In the genomic region with DNA sequence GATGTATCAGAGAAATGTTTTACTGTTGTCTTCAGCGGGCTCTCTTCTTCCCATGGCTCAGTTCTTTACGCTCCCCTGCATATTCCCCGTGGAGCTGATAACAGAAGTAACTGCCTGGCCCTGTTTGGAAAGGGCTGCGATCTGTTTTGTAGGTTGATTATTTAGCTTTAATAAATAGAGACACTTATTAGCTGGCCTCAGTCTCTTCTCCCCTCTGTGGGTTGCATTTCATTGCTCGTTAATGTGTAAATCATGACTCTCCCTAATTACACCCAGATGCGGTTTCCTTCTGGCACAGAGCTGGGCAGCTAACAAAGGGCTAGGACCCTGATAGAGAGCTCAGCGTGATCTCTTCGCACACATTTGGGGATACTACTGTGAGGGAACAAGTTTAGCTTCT, we compare ENCODE assay signal across 12 mouse cellular contexts.
DNase-seq lines count a peak whose midpoint lies in the region; ATAC-seq and TF ChIP-seq lines count a peak whose summit lies in the region.
"Had no signal": no experiment of that assay in that cellular context is flagged by ENCODE, and none has a peak within 500 bp of the region (broad histone marks: within the 10 kb centered on the region; RNA-seq: fewer than 3 reads in every experiment).

No protein-coding gene starts in this region.

- no peak for DNase-seq in heart, adult 2 months
- DNase-seq in brain, embryonic 14.5 days (ENCODE audit: low read depth), result peak; percentile 62
- DNase-seq in embryonic facial prominence, embryonic 14.5 days (ENCODE audit: low spot score), result peak; percentile 67
- no peak for DNase-seq in frontal cortex, adult 2 months (ENCODE audit: extremely low spot score in 1 of 2, low spot score in 1 of 2)
- DNase-seq in ovary, postnatal 36 days (ENCODE audit: low spot score), result no peak
- no peak for DNase-seq in urinary bladder, postnatal 10 days (ENCODE audit: low spot score)
- DNase-seq: cerebellum, postnatal 36 days; gastrocnemius, postnatal 10 days; kidney, adult 9 months had no signal

- no peaks in the 10 kb centered on the region for H3K9me3 ChIP-seq in heart, embryonic 14.5 days (ENCODE audit: control insufficient read depth, low read length)
- 0 out of 2 replicates have a peak, but pooled peaks cover 5% of the 10 kb centered on the region for H3K9me3 ChIP-seq in embryonic facial prominence, embryonic 14.5 days (ENCODE audit: control insufficient read depth, low read length)
- no peaks in the 10 kb centered on the region for H3K9me3 ChIP-seq in limb, embryonic 12.5 days
- H3K9me3 ChIP-seq: neural tube, embryonic 12.5 days had no signal

- TF ChIP-seq POLR2A in heart, adult 2 months (IDR thresholded peaks at IDR 0.05; ENCODE audit: insufficient read depth, low read depth, low read length), result no peak
- no peak for TF ChIP-seq POLR2A in brain, embryonic 14.5 days (IDR thresholded peaks at IDR 0.05; ENCODE audit: borderline replicate concordance, extremely low read depth, insufficient read depth, insufficient read length, poor library complexity, severe bottlenecking)

- H3K4me1 ChIP-seq in heart, embryonic 14.5 days (ENCODE audit: control insufficient read depth in 2 of 2, insufficient read depth in 2 of 2, low read length in 2 of 2), result no peaks in the 10 kb centered on the region
- H3K4me1 ChIP-seq in heart, adult 2 months (ENCODE audit: control insufficient read depth, insufficient read depth, low read length), result no peaks in the 10 kb centered on the region
- peaks cover 11% of the 10 kb centered on the region for H3K4me1 ChIP-seq in embryonic facial prominence, embryonic 14.5 days (ENCODE audit: control insufficient read depth, insufficient read depth, low read length)
- peaks cover 15% of the 10 kb centered on the region for H3K4me1 ChIP-seq in limb, embryonic 12.5 days (replicated peaks)

- peak overlapping the region; percentile 31 for H3K4me2 ChIP-seq in heart, embryonic 14.5 days (ENCODE audit: low read length)
- H3K4me2 ChIP-seq in embryonic facial prominence, embryonic 14.5 days (ENCODE audit: low read depth, low read length), result peak overlapping the region; percentile 18; the same call in 1 of the 2 replicates
- peak overlapping the region; percentile 22; the same call in 1 of the 2 replicates for H3K4me2 ChIP-seq in limb, embryonic 12.5 days
- H3K4me2 ChIP-seq: neural tube, embryonic 12.5 days had no signal

- WGBS in heart, embryonic 14.5 days, result 32% methylated on average over 8 of the region's 8 CpGs
- WGBS in heart, adult 2 months, result 46% methylated on average over 8 of the region's 8 CpGs
- 20% methylated on average over 8 of the region's 8 CpGs for WGBS in embryonic facial prominence, embryonic 14.5 days
- 15% methylated on average over 8 of the region's 8 CpGs for WGBS in limb, embryonic 12.5 days

- TF ChIP-seq EP300 in heart, adult 2 months (IDR thresholded peaks at IDR 0.05; ENCODE audit: insufficient read depth, low read depth, low read length), result no peak

- no peaks in the 10 kb centered on the region for H3K79me2 ChIP-seq in heart, adult 2 months (replicated peaks; ENCODE audit: control insufficient read depth, insufficient read depth, low read length)

- H3K4me3 ChIP-seq in heart, embryonic 14.5 days (ENCODE audit: control insufficient read depth in 1 of 2, insufficient read depth in 1 of 2, low read depth in 1 of 2, low read length in 2 of 2), result no peak overlapping the region
- H3K4me3 ChIP-seq in heart, adult 2 months, result no peak overlapping the region
- H3K4me3 ChIP-seq in embryonic facial prominence, embryonic 14.5 days (ENCODE audit: low read depth, low read length), result no peak overlapping the region
- no peak overlapping the region for H3K4me3 ChIP-seq in limb, embryonic 12.5 days (replicated peaks)
- H3K4me3 ChIP-seq: neural tube, embryonic 12.5 days had no signal

- H3K27me3 ChIP-seq in heart, embryonic 14.5 days (ENCODE audit: control insufficient read depth, insufficient read depth, low read length), result no peaks in the 10 kb centered on the region
- H3K27me3 ChIP-seq in heart, adult 2 months (ENCODE audit: control insufficient read depth, insufficient read depth, low read length), result no peaks in the 10 kb centered on the region
- no peaks in the 10 kb centered on the region for H3K27me3 ChIP-seq in embryonic facial prominence, embryonic 14.5 days (replicated peaks; ENCODE audit: control insufficient read depth, insufficient read depth, low read length)
- no peaks in the 10 kb centered on the region for H3K27me3 ChIP-seq in limb, embryonic 12.5 days
- H3K27me3 ChIP-seq: neural tube, embryonic 12.5 days had no signal

- intact Hi-C loops in heart, adult 2 months (cut with DNase I), result no loop called here

- no peak for ATAC-seq in heart, embryonic 14.5 days (ENCODE audit: insufficient number of reproducible peaks, insufficient read depth, low FRiP score, low read depth)
- peak; percentile 33; the same call in 1 of the 2 replicates for ATAC-seq in embryonic facial prominence, embryonic 14.5 days (ENCODE audit: low read depth)
- peak; percentile 31; the same call in 1 of the 2 replicates for ATAC-seq in limb, embryonic 12.5 days (ENCODE audit: insufficient number of reproducible peaks, insufficient read depth, low FRiP score, low TSS enrichment, low read depth)

- H3K9ac ChIP-seq in heart, embryonic 14.5 days (ENCODE audit: low read length), result no peak overlapping the region
- H3K9ac ChIP-seq in heart, adult 2 months (ENCODE audit: low read depth, low read length), result no peak overlapping the region
- peak overlapping the region; percentile 2; the same call in 1 of the 2 replicates for H3K9ac ChIP-seq in embryonic facial prominence, embryonic 14.5 days (ENCODE audit: low read depth, low read length)
- no peak overlapping the region for H3K9ac ChIP-seq in limb, embryonic 12.5 days (replicated peaks)
- H3K9ac ChIP-seq: neural tube, embryonic 12.5 days had no signal

- no peak overlapping the region for H3K27ac ChIP-seq in heart, embryonic 14.5 days (replicated peaks in 1 of 2; ENCODE audit: control insufficient read depth in 1 of 2, insufficient read depth in 1 of 2, low read depth in 2 of 2, low read length in 2 of 2)
- H3K27ac ChIP-seq in heart, adult 2 months, result no peak overlapping the region
- peak overlapping the region; percentile 40 for H3K27ac ChIP-seq in embryonic facial prominence, embryonic 14.5 days (replicated peaks; ENCODE audit: low read depth, low read length)
- H3K27ac ChIP-seq in limb, embryonic 12.5 days, result no peak overlapping the region
- H3K27ac ChIP-seq: neural tube, embryonic 12.5 days had no signal

- no peak for TF ChIP-seq CTCF in heart, adult 2 months (IDR thresholded peaks at IDR 0.05)
- TF ChIP-seq CTCF in brain, embryonic 14.5 days (IDR thresholded peaks at IDR 0.05; ENCODE audit: borderline replicate concordance, extremely low read depth, insufficient read depth, insufficient read length), result no peak

- no peaks in the 10 kb centered on the region for H3K36me3 ChIP-seq in heart, embryonic 14.5 days (ENCODE audit: control insufficient read depth, insufficient read depth, low read length)
- no peaks in the 10 kb centered on the region for H3K36me3 ChIP-seq in heart, adult 2 months (ENCODE audit: control insufficient read depth, insufficient read depth, low read length)
- no peaks in the 10 kb centered on the region for H3K36me3 ChIP-seq in embryonic facial prominence, embryonic 14.5 days (ENCODE audit: control insufficient read depth, insufficient read depth, low read length)
- H3K36me3 ChIP-seq in limb, embryonic 12.5 days, result no peaks in the 10 kb centered on the region
- H3K36me3 ChIP-seq: neural tube, embryonic 12.5 days had no signal

Comparison
In these comparisons a context has a peak if more than half of its experiments do, and no peak if none do; other contexts are left out.
1. DNase-seq: peak in brain, embryonic 14.5 days (single experiment) and embryonic facial prominence, embryonic 14.5 days (single experiment); none in heart, adult 2 months (0 of 2), frontal cortex, adult 2 months (0 of 2), ovary, postnatal 36 days (single experiment) and urinary bladder, postnatal 10 days (single experiment).
2. Peak in every context shown above with its lines, with median percentiles within 50 percentile points of each other: H3K4me2 ChIP-seq.